Mouse (Mus musculus): ENCODE results near the gene Fgd6. TPM values are rescaled to one million over a fixed set of nuclear protein-coding genes. Genes with fewer than 3 reads are reported as not detected.

Gene Fgd6
- polyA plus RNA-seq, 1 experiment from 2014 or later = 2.2 TPM

DNA sequence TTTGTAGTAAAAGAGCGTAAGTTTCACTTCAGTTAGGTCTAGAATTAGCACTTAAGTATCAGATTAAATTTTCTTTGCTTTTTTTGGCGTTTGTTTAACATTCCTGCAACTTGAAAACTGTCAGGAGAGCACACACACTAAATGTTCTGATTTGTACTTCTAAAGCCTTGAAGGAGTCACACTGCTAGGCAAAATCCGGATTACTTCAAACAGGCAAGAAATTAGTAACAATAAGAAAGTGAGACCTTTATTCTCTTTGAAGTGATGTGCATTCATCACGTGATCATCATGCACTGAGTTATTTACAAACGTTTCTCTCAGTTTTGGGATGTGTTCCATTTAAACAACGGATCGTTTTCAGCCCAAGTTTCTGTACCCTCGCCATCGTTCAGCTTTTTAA lies 1.4 kb downstream of the Fgd6 start:
- Histone ChIP-seq H3K36me3 (ENCODE audit: control insufficient read depth, insufficient read depth, low read length) (no peaks in the 10 kb centered on the region), H3K4me2 (ENCODE audit: low read length) (peak overlapping the region; percentile 91), H3K27me3 (replicated peaks; ENCODE audit: control insufficient read depth, insufficient read depth, low read length) (no peaks in the 10 kb centered on the region), H3K9me3 (ENCODE audit: control insufficient read depth, low read length) (no peaks in the 10 kb centered on the region), H3K9ac (ENCODE audit: low read depth, low read length) (no peak overlapping the region), H3K27ac (ENCODE audit: low read depth, low read length) (no peak overlapping the region), H3K4me1 (ENCODE audit: control insufficient read depth, insufficient read depth, low read depth, low read length) (peaks cover 12% of the 10 kb centered on the region), H3K4me3 (ENCODE audit: low read length) (peak overlapping the region; percentile 10; the same call in 1 of the 2 replicates)
- 43% methylated on average over 9 of the region's 9 CpGs for WGBS
- ATAC-seq = no peak

DNA sequence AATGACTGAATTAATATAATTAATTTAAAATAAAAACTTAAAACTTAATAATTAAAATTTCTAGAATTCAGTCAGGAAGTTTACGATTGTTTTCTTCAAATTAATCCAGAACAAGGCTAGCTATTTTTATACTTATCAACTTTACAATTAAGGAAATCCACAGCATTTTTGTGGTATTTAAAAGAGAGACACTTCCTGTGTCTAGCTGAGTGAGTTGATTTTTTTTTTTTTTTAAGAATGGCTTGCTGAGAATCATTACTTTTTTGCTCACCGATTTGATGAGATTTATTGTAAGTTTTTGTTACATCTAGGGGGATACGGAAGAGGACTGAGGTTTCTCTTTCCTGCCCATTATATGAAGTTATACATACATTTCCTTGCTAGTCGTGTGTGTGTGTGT lies 1.8 kb downstream of the Fgd6 start:
- H3K4me3 ChIP-seq (ENCODE audit: low read length) = no peak overlapping the region; the same call in 1 of the 2 replicates

DNA sequence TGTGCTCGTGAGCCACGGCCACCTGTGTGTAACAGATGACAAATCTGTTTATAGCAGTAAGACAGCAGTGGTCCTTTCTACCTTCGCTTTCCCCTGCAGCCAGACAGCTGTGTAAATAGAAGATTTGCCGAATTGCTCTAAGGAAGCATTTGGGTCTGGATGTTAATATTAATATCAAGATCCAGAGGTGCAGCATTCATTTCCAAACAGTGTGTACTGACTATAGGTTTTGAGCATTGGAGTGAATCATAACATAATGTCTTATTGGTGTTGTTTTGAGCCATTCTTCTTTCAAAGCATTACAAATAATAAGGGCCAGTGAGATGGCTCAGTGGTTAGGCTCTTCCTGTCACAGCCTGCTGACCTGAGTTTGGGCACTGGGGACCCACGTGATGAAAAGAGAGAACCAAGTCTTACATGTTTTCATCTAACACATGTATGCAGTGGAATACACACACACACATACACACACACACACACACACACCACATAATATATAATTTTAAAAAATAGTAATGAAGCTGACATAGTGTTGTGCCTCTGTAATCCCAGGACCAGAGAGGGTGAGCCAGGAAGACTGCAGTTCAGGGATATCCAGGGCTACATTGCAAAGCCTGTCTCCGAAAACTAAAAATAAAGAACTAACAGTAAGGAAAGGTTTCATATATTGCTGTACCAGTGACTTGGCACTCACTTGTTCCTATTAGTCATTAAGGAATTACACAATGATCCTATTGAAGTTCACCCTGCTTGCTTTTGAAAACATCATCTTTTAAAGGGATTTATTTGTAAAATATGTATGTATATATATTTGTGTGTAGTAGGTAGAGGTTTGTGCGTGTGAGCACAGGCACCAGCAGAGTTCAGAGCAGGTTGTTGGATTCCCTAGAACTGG lies 2.8 kb downstream of the Fgd6 start:
- Histone ChIP-seq H3K9me3 (ENCODE audit: control insufficient read depth, low read length) (no peaks in the 10 kb centered on the region), H3K4me3 (ENCODE audit: low read length) (no peak overlapping the region), H3K27ac (ENCODE audit: low read depth, low read length) (no peak overlapping the region), H3K27me3 (replicated peaks; ENCODE audit: control insufficient read depth, insufficient read depth, low read length) (no peaks in the 10 kb centered on the region), H3K4me1 (ENCODE audit: control insufficient read depth, insufficient read depth, low read depth, low read length) (peaks cover 5% of the 10 kb centered on the region), H3K4me2 (ENCODE audit: low read length) (peak overlapping the region; percentile 23; the same call in 1 of the 2 replicates), H3K9ac (ENCODE audit: low read depth, low read length) (no peak overlapping the region), H3K36me3 (ENCODE audit: control insufficient read depth, insufficient read depth, low read length) (no peaks in the 10 kb centered on the region)
- no peak for ATAC-seq
- WGBS = 68% methylated on average over 7 of the region's 7 CpGs

More for the DNA sequence above, 1.8 kb downstream of the Fgd6 start:
- Histone ChIP-seq H3K4me1 (ENCODE audit: control insufficient read depth, insufficient read depth, low read depth, low read length) (peaks cover 12% of the 10 kb centered on the region), H3K36me3 (ENCODE audit: control insufficient read depth, insufficient read depth, low read length) (no peaks in the 10 kb centered on the region), H3K27me3 (replicated peaks; ENCODE audit: control insufficient read depth, insufficient read depth, low read length) (no peaks in the 10 kb centered on the region), H3K4me2 (ENCODE audit: low read length) (no peak overlapping the region; the same call in 1 of the 2 replicates), H3K9ac (ENCODE audit: low read depth, low read length) (no peak overlapping the region), H3K27ac (ENCODE audit: low read depth, low read length) (no peak overlapping the region), H3K9me3 (ENCODE audit: control insufficient read depth, low read length) (no peaks in the 10 kb centered on the region)
- no peak for ATAC-seq
- whole genome bisulfite sequencing = 70% methylated on average over 4 of the region's 4 CpGs

DNA sequence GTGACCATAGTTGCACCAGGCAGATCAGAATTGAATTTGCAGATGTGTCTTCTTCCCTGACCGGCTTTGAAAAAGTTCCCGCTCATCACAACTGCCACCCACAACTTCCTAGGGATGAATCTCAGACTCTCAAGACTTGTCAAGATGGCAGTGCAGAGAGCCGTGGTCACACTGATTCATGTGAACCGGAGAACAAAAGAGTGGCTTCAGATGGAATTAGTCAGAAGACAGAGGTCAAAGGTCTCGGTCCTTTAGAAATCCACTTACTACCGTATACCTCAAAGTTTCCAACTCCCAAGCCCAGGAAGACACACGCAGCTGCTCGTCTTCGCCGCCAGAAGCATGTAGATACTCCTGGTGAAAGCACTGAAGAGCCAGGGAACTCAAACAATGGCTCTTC lies 8.1 kb downstream of the Fgd6 start:
- H3K27me3 ChIP-seq (replicated peaks; ENCODE audit: control insufficient read depth, insufficient read depth, low read length) = no peaks in the 10 kb centered on the region
- ATAC-seq = no peak
- no peak overlapping the region for H3K4me3 ChIP-seq (ENCODE audit: low read length)
- no peak overlapping the region for H3K9ac ChIP-seq (ENCODE audit: low read depth, low read length)
- H3K4me1 ChIP-seq (ENCODE audit: control insufficient read depth, insufficient read depth, low read depth, low read length) = no peaks in the 10 kb centered on the region
- H3K27ac ChIP-seq (ENCODE audit: low read depth, low read length) = no peak overlapping the region
- no peak overlapping the region for H3K4me2 ChIP-seq (ENCODE audit: low read length)
- 27% methylated on average over 10 of the region's 10 CpGs for WGBS
- no peaks in the 10 kb centered on the region for H3K36me3 ChIP-seq (ENCODE audit: control insufficient read depth, insufficient read depth, low read length)
- H3K9me3 ChIP-seq (ENCODE audit: control insufficient read depth, low read length) = no peaks in the 10 kb centered on the region

- Histone ChIP-seq H3K4me1 (ENCODE audit: control insufficient read depth, insufficient read depth, low read depth, low read length) (no peaks in the 10 kb centered on the region), H3K9me3 (ENCODE audit: control insufficient read depth, low read length) (no peaks in the 10 kb centered on the region), H3K9ac (ENCODE audit: low read depth, low read length) (no peak overlapping the region), H3K4me3 (ENCODE audit: low read length) (no peak overlapping the region), H3K27me3 (replicated peaks; ENCODE audit: control insufficient read depth, insufficient read depth, low read length) (no peaks in the 10 kb centered on the region), H3K4me2 (ENCODE audit: low read length) (no peak overlapping the region), H3K36me3 (ENCODE audit: control insufficient read depth, insufficient read depth, low read length) (no peaks in the 10 kb centered on the region), H3K27ac (ENCODE audit: low read depth, low read length) (no peak overlapping the region)
- 91% methylated on average over 13 of the region's 13 CpGs for WGBS
- ATAC-seq = no peak
Measured at GRCm38 (mm10) chr10:94045301-94045700, 9.5 kb downstream of the Fgd6 start.

DNA sequence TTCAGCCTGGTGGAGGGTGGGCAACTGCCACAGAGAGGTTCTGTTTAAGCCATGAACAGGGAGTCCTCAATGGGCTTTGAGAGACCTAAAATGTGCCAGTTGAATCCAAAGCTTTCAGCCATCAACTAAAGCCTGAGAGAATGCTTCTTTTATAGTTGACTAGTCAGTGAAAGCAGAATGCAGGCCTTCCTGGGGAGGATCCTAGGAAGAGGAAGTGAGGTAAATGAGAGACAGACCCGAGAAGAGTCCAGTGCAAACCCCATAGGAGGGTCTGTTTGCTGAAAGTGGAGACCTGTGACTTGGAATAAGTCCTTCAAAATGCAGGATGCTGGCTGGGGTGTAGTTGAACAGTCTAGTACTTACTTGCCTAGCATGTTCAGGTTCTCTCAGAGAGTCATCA lies 11.2 kb downstream of the Fgd6 start:
- Histone ChIP-seq H3K4me3 (ENCODE audit: low read length) (no peak overlapping the region), H3K9ac (ENCODE audit: low read depth, low read length) (no peak overlapping the region), H3K4me2 (ENCODE audit: low read length) (no peak overlapping the region), H3K36me3 (ENCODE audit: control insufficient read depth, insufficient read depth, low read length) (no peaks in the 10 kb centered on the region), H3K4me1 (ENCODE audit: control insufficient read depth, insufficient read depth, low read depth, low read length) (no peaks in the 10 kb centered on the region), H3K27ac (ENCODE audit: low read depth, low read length) (no peak overlapping the region), H3K9me3 (ENCODE audit: control insufficient read depth, low read length) (no peaks in the 10 kb centered on the region), H3K27me3 (replicated peaks; ENCODE audit: control insufficient read depth, insufficient read depth, low read length) (no peaks in the 10 kb centered on the region)
- ATAC-seq = no peak
- 63% methylated on average over 1 of the region's 1 CpGs for WGBS

- Histone ChIP-seq H3K4me3 (ENCODE audit: low read length) (no peak overlapping the region), H3K9ac (ENCODE audit: low read depth, low read length) (no peak overlapping the region), H3K4me1 (ENCODE audit: control insufficient read depth, insufficient read depth, low read depth, low read length) (no peaks in the 10 kb centered on the region), H3K36me3 (ENCODE audit: control insufficient read depth, insufficient read depth, low read length) (no peaks in the 10 kb centered on the region), H3K27ac (ENCODE audit: low read depth, low read length) (no peak overlapping the region), H3K9me3 (ENCODE audit: control insufficient read depth, low read length) (no peaks in the 10 kb centered on the region), H3K27me3 (replicated peaks; ENCODE audit: control insufficient read depth, insufficient read depth, low read length) (no peaks in the 10 kb centered on the region), H3K4me2 (ENCODE audit: low read length) (no peak overlapping the region)
- no peak for ATAC-seq
- WGBS = 73% methylated on average over 10 of the region's 10 CpGs
Measured at GRCm38 (mm10) chr10:94047845-94048559, 12.2 kb downstream of the Fgd6 start.

DNA sequence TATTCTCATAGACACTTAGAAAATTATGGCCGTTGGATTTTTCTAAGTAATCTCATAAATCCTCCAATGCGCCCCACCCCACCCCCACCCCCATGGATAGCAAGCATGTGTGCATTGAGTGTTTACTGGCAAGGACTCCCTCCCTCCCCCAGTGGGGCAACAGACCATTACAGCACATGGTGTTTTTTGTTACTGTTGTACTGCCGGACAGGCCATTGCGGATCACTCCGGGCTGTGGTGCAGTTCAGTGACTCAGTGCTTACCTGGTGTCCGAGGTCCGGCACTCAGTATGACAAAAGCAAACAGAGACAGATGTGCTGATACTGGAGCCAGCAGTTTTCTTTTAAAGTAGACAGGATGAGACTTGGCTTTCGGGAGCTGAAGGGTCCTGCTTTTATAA lies 13.3 kb downstream of the Fgd6 start:
- no peak for ATAC-seq
- Histone ChIP-seq H3K27ac (ENCODE audit: low read depth, low read length) (no peak overlapping the region), H3K9ac (ENCODE audit: low read depth, low read length) (no peak overlapping the region), H3K4me1 (ENCODE audit: control insufficient read depth, insufficient read depth, low read depth, low read length) (no peaks in the 10 kb centered on the region), H3K9me3 (ENCODE audit: control insufficient read depth, low read length) (no peaks in the 10 kb centered on the region), H3K36me3 (ENCODE audit: control insufficient read depth, insufficient read depth, low read length) (no peaks in the 10 kb centered on the region), H3K4me2 (ENCODE audit: low read length) (no peak overlapping the region), H3K4me3 (ENCODE audit: low read length) (no peak overlapping the region), H3K27me3 (replicated peaks; ENCODE audit: control insufficient read depth, insufficient read depth, low read length) (no peaks in the 10 kb centered on the region)
- WGBS = 76% methylated on average over 8 of the region's 8 CpGs

DNA sequence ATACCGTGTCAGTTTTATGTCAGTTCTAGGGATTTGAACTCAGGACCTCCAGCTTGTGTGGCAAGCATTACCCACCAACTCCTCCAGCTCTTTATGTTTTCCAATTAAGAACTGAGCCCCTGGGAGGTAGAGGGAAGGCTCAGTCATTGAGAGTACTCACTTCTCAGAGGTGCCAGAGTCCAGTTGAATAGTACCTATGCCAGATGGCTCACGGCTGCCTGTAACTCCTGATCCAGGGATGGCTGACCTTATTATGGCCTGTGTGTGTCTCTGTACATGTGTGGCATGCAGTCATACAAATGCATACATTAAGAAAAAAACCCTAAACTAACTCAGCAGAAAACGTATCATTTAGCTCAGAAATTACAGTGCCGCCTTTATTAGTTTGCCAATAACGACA lies 14.9 kb downstream of the Fgd6 start:
- Histone ChIP-seq H3K27ac (ENCODE audit: low read depth, low read length) (no peak overlapping the region), H3K4me1 (ENCODE audit: control insufficient read depth, insufficient read depth, low read depth, low read length) (no peaks in the 10 kb centered on the region)
- WGBS = 91% methylated on average over 5 of the region's 5 CpGs

More for the DNA sequence above, 14.9 kb downstream of the Fgd6 start:
- no peaks in the 10 kb centered on the region for H3K9me3 ChIP-seq (ENCODE audit: control insufficient read depth, low read length)
- no peaks in the 10 kb centered on the region for H3K27me3 ChIP-seq (replicated peaks; ENCODE audit: control insufficient read depth, insufficient read depth, low read length)
- no peak for ATAC-seq
- H3K4me3 ChIP-seq (ENCODE audit: low read length) = no peak overlapping the region
- no peak overlapping the region for H3K4me2 ChIP-seq (ENCODE audit: low read length)
- no peaks in the 10 kb centered on the region for H3K36me3 ChIP-seq (ENCODE audit: control insufficient read depth, insufficient read depth, low read length)
- no peak overlapping the region for H3K9ac ChIP-seq (ENCODE audit: low read depth, low read length)
